Mouse (Mus musculus) hindbrain, embryonic 16.5 days (tissue): ENCODE results near the gene Gm7247. TPM values are rescaled to one million over a fixed set of nuclear protein-coding genes. Genes with fewer than 3 reads are reported as not detected.
"Not testable (repeated sequence)": the region's sequence is repeated elsewhere in the genome, so short reads cannot be mapped to it uniquely, and the experiment has no call there.

Experiments used
- ATAC-seq: fragments of 200-750 bp; cut with Nextera tagmentation; 2 replicates; pipeline ENCODE4 v1.8.0; 2017; ENCODE audit warnings: moderate TSS enrichment, moderate library complexity
- H3K27ac ChIP-seq: fragments of 300-500 bp; sonication (generic); 2 replicates; pipeline ENCODE4 v1.5.1; 2014; ENCODE audit warnings: low read depth, mild to moderate bottlenecking, control low read depth, low read length, moderate library complexity
- H3K27me3 ChIP-seq: fragments of 300-500 bp; sonication (generic); replicated peaks from 2 replicates; pipeline ENCODE4 v1.6.1; 2014; ENCODE audit warnings: low read length; ENCODE audit not compliant: control insufficient read depth, insufficient read depth
- H3K36me3 ChIP-seq: fragments of 300-500 bp; sonication (generic); 2 replicates; pipeline ENCODE4 v1.6.1; 2014; ENCODE audit warnings: mild to moderate bottlenecking, low read length, moderate library complexity, mixed read lengths; ENCODE audit not compliant: control insufficient read depth, insufficient read depth
- H3K4me1 ChIP-seq: fragments of 300-500 bp; sonication (generic); 2 replicates; pipeline ENCODE4 v1.6.1; 2014; ENCODE audit warnings: low read depth, low read length; ENCODE audit not compliant: control insufficient read depth, insufficient read depth
- H3K4me2 ChIP-seq: fragments of 300-500 bp; sonication (generic); 2 replicates; pipeline ENCODE4 v1.6.1; 2014; ENCODE audit warnings: mild to moderate bottlenecking, low read length, control low read depth, moderate library complexity
- H3K4me3 ChIP-seq: fragments of 300-500 bp; sonication (generic); 2 replicates; pipeline ENCODE4 v1.5.1; 2014; ENCODE audit warnings: mild to moderate bottlenecking, low read length, control low read depth, moderate library complexity
- H3K9ac ChIP-seq: fragments of 300-500 bp; sonication (generic); 2 replicates; pipeline ENCODE4 v1.6.1; 2014; ENCODE audit warnings: low read depth, mild to moderate bottlenecking, control low read depth, low read length, moderate library complexity
- H3K9me3 ChIP-seq: fragments of 300-500 bp; sonication (generic); 2 replicates; pipeline ENCODE4 v1.6.1; 2014; ENCODE audit warnings: mild to moderate bottlenecking, low read length, moderate library complexity; ENCODE audit not compliant: control insufficient read depth
- WGBS: fragments of 180-500 bp; shearing (Covaris S2); extraction: QIAGEN DNeasy Blood & Tissue Kit; methylation state at CpG from one replicate; pipeline ENCODE4 v1.1.7; 2014; 5-methylcytosine and 5-hydroxymethylcytosine counted together
- polyA plus RNA-seq: library from polyadenylated mRNA; unstranded; fragments of >200 nt; fragmentation: Nextera tagmentation; extraction: Ambion mirVana; gene quantifications from 2 replicates; pipeline ENCODE4 v1.2.1, GENCODE M21; 2015

Gm7247 gene
- polyA plus RNA-seq, 1 experiment from 2014 or later = not detected

DNA sequence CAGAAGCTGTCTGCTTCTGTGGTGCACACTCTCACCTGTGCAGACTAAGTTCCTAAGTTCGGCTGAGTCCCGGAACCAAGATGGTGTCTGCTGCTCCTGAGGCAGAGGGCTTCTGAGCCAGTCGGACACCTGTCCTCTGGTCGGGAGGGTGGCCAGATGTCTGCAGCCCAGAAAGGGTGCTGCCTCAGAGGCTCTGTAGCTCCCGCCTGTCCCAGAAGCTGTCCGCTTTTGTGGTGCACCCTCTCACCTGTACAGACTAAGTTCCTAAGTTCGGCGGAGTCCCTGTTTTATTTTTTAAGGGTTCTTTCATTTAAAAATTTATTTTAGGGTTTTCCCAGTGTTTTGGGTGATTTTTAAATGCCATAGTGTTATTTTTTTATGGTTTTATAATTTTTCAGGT, 145.9 kb downstream of the Gm7247 start:
- no peak for ATAC-seq
- Histone ChIP-seq H3K27ac (no peak overlapping the region), H3K4me3 (no peak overlapping the region), H3K4me2 (no peak overlapping the region), H3K4me1 (no peaks in the 10 kb centered on the region), H3K36me3 (no peaks in the 10 kb centered on the region), H3K9me3 (no peaks in the 10 kb centered on the region), H3K27me3 (no peaks in the 10 kb centered on the region), H3K9ac (no peak overlapping the region)
- WGBS = 97% methylated on average over 8 of the region's 8 CpGs

DNA sequence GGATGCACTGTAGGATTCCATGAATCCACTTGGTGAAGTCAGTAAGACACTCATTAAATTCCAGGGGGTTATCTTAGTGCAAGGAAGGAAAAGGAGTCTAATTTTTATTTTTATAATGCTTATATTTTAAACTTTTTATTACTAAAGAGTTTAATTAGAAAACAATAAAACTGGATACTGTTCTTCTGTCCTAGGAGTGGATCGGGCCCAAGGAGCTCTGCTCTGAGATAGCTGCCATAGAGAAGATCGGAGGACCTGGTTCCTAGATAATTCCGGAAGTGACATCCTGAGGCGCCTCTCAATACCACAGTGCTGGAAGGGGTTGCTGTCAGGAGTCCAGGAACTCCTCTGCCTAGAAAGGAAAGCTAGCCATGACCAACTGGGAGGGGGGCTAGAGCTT, 190.9 kb downstream of the Gm7247 start, which contains the start of gene Gm5622:
Gm5622 (plus strand) TSS at position 301 of the 400 bp plus-strand sequence.
- H3K4me3 ChIP-seq = no peak within 1 kb of the TSS
- no peak for ATAC-seq
- no peak within 1 kb of the TSS for H3K27ac ChIP-seq
- no peak within 1 kb of the TSS for H3K4me2 ChIP-seq
- no peaks in the 10 kb centered on the region for H3K27me3 ChIP-seq
- H3K36me3 ChIP-seq = no peaks in the 10 kb centered on the region
- WGBS = 95% methylated on average over 4 of the region's 4 CpGs
- no peaks in the 10 kb centered on the region for H3K9me3 ChIP-seq
- no peak within 1 kb of the TSS for H3K9ac ChIP-seq
- H3K4me1 ChIP-seq = no peaks in the 10 kb centered on the region

DNA sequence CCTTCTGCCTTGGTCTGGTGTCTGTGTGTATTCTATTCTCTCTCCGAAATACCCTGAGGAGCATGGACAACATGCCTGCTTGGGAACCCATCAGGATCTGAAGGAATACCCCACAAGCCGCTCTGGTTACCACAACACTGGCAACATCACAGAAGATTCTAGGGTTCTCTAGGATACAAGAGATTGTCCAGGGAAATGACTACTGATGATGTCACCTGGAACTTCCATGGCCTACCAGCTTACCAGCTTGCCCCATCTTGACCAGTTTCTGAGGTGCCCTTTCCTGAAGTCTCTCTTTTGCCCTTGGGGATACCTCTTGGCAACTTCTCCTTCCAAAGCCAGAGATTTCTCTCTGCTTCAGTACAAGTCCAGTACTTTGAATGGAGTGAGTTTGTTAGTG, 212.4 kb downstream of the Gm7247 start, which contains the start of gene Gm17175:
Gm17175 (minus strand) TSS at position 101 of the 400 bp plus-strand sequence.
- H3K9me3 ChIP-seq, ATAC-seq, H3K27ac ChIP-seq, H3K36me3 ChIP-seq, H3K4me1 ChIP-seq, H3K4me3 ChIP-seq, H3K9ac ChIP-seq, H3K4me2 ChIP-seq, H3K27me3 ChIP-seq: not testable (repeated sequence)
- whole genome bisulfite sequencing = 97% methylated on average over 2 of the region's 2 CpGs

DNA sequence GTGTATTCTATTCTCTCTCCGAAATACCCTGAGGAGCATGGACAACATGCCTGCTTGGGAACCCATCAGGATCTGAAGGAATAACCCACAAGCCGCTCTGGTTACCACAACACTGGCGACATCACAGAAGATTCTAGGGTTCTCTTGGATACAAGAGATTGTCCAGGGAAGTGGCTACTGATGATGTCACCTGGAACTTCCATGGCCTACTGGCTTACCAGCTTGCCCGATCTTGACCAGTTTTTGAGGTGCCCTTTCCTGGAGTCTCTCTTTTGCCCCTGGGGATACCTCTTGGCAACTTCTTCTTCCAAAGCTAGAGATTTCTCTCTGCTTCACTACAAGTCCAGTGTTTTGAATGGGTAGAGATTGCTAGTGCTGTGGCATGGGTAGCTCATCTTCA, 230.5 kb downstream of the Gm7247 start, which contains the start of gene Gm17174:
Gm17174 (minus strand) TSS at position 101 of the 400 bp plus-strand sequence.
- H3K4me3 ChIP-seq, H3K9me3 ChIP-seq, H3K36me3 ChIP-seq, H3K27ac ChIP-seq, H3K4me1 ChIP-seq, H3K4me2 ChIP-seq, ATAC-seq, H3K9ac ChIP-seq, H3K27me3 ChIP-seq: not testable (repeated sequence)
- WGBS = 97% methylated on average over 4 of the region's 4 CpGs

DNA sequence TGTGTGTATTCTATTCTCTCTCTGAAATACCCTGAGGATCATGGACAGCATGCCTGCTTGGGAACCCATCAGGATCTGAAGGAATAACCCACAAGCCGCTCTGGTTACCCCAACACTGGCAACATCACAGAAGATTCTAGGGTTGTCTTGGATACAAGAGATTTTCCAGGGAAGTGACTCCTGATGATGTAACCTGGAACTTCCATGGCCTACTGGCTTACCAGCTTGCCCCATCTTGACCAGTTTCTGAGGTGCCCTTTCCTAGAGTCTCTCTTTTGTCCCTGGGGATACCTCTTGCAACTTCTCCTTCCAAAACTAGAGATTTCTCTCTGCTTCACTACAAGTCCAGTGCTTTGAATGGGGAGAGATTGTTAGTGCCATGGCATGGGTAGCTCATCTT, 249.7 kb downstream of the Gm7247 start, which contains the start of gene Gm17078:
Gm17078 (minus strand) TSS at position 101 of the 400 bp plus-strand sequence.
- Histone ChIP-seq H3K27me3 (no peaks in the 10 kb centered on the region), H3K4me3 (no peak within 1 kb of the TSS), H3K4me2 (no peak within 1 kb of the TSS), H3K9ac (no peak within 1 kb of the TSS), H3K4me1 (no peaks in the 10 kb centered on the region), H3K27ac (no peak within 1 kb of the TSS), H3K36me3 (no peaks in the 10 kb centered on the region), H3K9me3 (no peaks in the 10 kb centered on the region)
- no peak for ATAC-seq
- 81% methylated on average over 1 of the region's 1 CpGs for WGBS

Other genes starting within 250 kb of the Gm7247 start
- not detected in 2 replicates for gene Eddm3b, start 247.3 kb upstream of the Gm7247 start, polyA plus RNA-seq
- gene Rnase6, start 237.8 kb upstream of the Gm7247 start, polyA plus RNA-seq = 0.84 and 0.93 TPM in 2 replicates
- gene Rnase1, start 215.0 kb upstream of the Gm7247 start, polyA plus RNA-seq = 0.84 and 0.96 TPM in 2 replicates
- not detected in 2 replicates for gene Rnase2b, start 199.5 kb upstream of the Gm7247 start, polyA plus RNA-seq
- not detected in 2 replicates for gene Ang2, start 162.6 kb upstream of the Gm7247 start, polyA plus RNA-seq
- gene Ear14, start 158.4 kb upstream of the Gm7247 start, polyA plus RNA-seq = not detected in 2 replicates
- gene Rnase2a, start 105.6 kb upstream of the Gm7247 start, polyA plus RNA-seq = not detected in 2 replicates
- gene Vmn2r88, start 49.1 kb downstream of the Gm7247 start, polyA plus RNA-seq = not detected in 2 replicates
- gene Vmn2r89, start 90.1 kb downstream of the Gm7247 start, polyA plus RNA-seq = not detected in 2 replicates
- not detected in 2 replicates for gene Gm5622, start 191.0 kb downstream of the Gm7247 start, polyA plus RNA-seq
- gene Gm17175, start 212.3 kb downstream of the Gm7247 start, polyA plus RNA-seq = not detected in 2 replicates
- gene Gm17174, start 230.4 kb downstream of the Gm7247 start, polyA plus RNA-seq = not detected in 2 replicates
- not detected in 2 replicates for gene Gm17078, start 249.6 kb downstream of the Gm7247 start, polyA plus RNA-seq